Mouse (Mus musculus): Measurements from ENCODE around the gene Hmgn2. TPM values are rescaled to one million over a fixed set of nuclear protein-coding genes. Genes with fewer than 3 reads are reported as not detected.

The Hmgn2 gene
- total RNA-seq (2023), result 100 to 1,000 TPM; 275 to 285 TPM

GRCm38 (mm10) chr4:133968150-133968921, at the start of gene Hmgn2:
Gene Hmgn2, minus strand, starts transcription at chr4:133968650.

GRCm38 (mm10) chr4:134000466-134001438, 32.3 kb upstream of the Hmgn2 start, which contains the start of gene Dhdds:
Gene Dhdds, minus strand, starts transcription at chr4:134000918.

Other genes starting within 250 kb of the Hmgn2 start
- 100 to 1,000 TPM; 307 to 314 TPM for gene Arid1a, start 211.9 kb downstream of the Hmgn2 start, total RNA-seq (2023)
- 100 to 1,000 TPM; 127 to 137 TPM for gene Rps6ka1, start 80.9 kb downstream of the Hmgn2 start, total RNA-seq (2023)
- gene Dhdds, start 32.3 kb upstream of the Hmgn2 start, total RNA-seq (2023), result 10 to 100 TPM; 28.0 to 36.4 TPM
- gene Lin28a, start 50.2 kb upstream of the Hmgn2 start, total RNA-seq (2023), result not detected
- 10 to 100 TPM in 1 of 2 experiments, 1 to 10 TPM in 1; 8.6 to 12.7 TPM for gene Zfp683, start 85.2 kb upstream of the Hmgn2 start, total RNA-seq (2023)
- 10 to 100 TPM; 13.0 to 13.2 TPM for gene Crybg2, start 92.2 kb upstream of the Hmgn2 start, total RNA-seq (2023)
- gene Cd52, start 126.4 kb upstream of the Hmgn2 start, total RNA-seq (2023), result 1,000 to 10,000 TPM; 1,087 to 1,227 TPM
- 100 to 1,000 TPM; 137 TPM for gene Ubxn11, start 133.9 kb upstream of the Hmgn2 start, total RNA-seq (2023)
- gene Sh3bgrl3, start 160.1 kb upstream of the Hmgn2 start, total RNA-seq (2023), result 100 to 1,000 TPM; 465 to 526 TPM
- gene Cep85, start 218.5 kb upstream of the Hmgn2 start, total RNA-seq (2023), result 10 to 100 TPM; 30.8 to 34.0 TPM
- not detected for gene Gm7534, start 234.4 kb upstream of the Hmgn2 start, total RNA-seq (2023)